Mouse (Mus musculus) left cerebral cortex, postnatal 4 days (tissue): ENCODE data around the gene Rbbp4. TPM values are rescaled to one million over a fixed set of nuclear protein-coding genes. Genes with fewer than 3 reads are reported as not detected.

ENCODE experiments used
- DNase-seq: peaks from one replicate; pipeline ENCODE4 v3.0.0-alpha.2; 2022
- intact Hi-C: fragments of 180-260 bp; cut with DNase I; formaldehyde crosslinking; loops from one replicate; pipeline ENCODE4 v1.15.1; 2025
- total RNA-seq, 2 experiments: library from RNA; stranded (reverse); gene quantifications; 2 replicates each; pipeline ENCODE4 v1.2.3; 2021

Rbbp4 gene
- total RNA-seq, 2 experiments from 2014 or later: 156 to 186 TPM

- no peak for DNase-seq
- intact Hi-C loops: no loop called here
Measured at GRCm38 (mm10) chr4:129297724-129298123, 37.4 kb downstream of the Rbbp4 start.

GRCm38 (mm10) chr4:129296066-129296465 is 39.1 kb downstream of the Rbbp4 start:
- intact Hi-C loops: no loop called here
- DNase-seq: no peak

- no peak for DNase-seq
- intact Hi-C loops: no loop called here
Measured at GRCm38 (mm10) chr4:129295188-129295587, 40.0 kb downstream of the Rbbp4 start.

DNA sequence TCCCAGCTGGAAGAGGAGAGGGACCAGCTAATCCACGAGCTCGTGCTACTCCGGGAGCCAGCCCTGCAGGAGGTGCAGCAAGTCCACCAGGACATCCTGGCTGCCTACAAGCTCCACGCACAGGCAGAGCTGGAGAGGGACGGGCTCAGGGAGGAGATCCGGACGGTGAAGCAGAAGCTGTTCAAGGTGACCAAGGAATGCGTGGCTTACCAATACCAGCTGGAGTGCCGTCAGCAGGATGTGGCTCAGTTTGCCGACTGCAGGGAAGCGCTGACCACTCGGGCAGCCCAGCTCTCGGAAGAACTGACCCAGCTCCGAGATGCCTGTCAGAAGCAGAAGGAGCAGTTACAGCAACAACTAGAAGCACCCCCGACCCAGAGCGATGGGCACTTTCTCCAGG is 41.5 kb downstream of the Rbbp4 start:
- intact Hi-C loops: no loop called here
- DNase-seq: no peak

DNA sequence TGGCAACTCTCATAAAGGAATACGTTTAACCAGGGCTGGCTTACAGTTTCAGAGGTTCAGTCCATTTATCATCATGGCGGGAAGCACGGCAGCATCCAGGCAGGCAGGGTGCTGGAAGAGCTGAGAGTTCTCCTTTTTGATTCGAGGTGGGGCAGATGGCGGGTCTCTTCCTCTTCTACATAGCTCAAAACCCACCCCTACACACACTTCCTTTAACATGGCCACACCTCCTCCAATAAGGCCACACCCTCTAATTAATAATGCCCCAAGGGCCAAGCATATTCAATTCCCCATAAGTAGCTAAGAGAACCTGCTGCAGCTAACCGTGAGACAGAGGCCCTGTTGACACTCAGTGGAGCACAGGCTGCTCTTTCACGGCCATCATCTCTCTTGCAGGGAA is 42.3 kb downstream of the Rbbp4 start:
- intact Hi-C loops: no loop called here
- no peak for DNase-seq

DNA sequence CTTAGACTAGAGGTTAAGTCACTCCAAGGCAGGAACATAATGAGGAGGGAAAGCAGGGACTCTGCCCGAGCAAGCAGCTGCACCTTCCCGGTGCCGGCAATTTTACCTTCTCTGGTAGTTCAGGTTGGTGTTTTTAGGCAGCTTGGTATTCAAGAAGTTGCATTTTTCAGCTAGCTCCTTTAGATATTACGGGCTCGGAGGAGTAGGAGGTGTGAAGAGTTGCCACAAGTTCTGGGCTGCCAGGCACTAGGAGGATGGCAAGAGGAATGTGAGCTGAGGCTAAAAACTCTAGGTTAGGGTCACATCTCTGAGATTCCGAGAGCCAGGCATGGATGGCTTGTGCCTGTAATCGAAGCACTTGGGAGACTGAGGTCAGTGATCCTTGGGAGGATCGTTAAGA is 45.5 kb downstream of the Rbbp4 start:
- DNase-seq: no peak
- intact Hi-C loops: no loop called here

DNA sequence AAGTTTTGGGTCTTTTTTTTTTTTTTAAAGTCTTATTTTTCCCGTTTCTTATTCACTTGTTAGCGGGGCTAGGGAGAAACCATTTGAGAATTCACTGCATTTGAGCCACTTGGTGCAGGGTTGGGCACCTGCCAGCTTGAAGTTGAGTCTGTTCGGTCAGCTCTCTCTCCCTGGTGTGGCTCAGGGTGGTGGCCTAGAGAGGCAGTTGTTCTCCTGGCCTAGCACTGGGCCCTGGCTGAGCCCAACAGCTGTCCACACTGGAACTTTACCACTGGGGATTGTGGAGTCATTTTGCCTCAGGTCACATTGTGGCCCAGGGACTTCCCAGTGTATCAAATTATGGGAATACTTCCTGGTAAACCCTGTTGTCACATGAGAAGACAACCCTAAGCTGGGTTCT is 47.1 kb downstream of the Rbbp4 start:
- DNase-seq: no peak
- intact Hi-C loops: no loop called here

- intact Hi-C loops: no loop called here
- DNase-seq: peak; percentile 28
Measured at GRCm38 (mm10) chr4:129287472-129287981, 47.6 kb downstream of the Rbbp4 start, which contains the start of gene Sync. Gene Sync, plus strand, starts transcription at chr4:129287617.

DNA sequence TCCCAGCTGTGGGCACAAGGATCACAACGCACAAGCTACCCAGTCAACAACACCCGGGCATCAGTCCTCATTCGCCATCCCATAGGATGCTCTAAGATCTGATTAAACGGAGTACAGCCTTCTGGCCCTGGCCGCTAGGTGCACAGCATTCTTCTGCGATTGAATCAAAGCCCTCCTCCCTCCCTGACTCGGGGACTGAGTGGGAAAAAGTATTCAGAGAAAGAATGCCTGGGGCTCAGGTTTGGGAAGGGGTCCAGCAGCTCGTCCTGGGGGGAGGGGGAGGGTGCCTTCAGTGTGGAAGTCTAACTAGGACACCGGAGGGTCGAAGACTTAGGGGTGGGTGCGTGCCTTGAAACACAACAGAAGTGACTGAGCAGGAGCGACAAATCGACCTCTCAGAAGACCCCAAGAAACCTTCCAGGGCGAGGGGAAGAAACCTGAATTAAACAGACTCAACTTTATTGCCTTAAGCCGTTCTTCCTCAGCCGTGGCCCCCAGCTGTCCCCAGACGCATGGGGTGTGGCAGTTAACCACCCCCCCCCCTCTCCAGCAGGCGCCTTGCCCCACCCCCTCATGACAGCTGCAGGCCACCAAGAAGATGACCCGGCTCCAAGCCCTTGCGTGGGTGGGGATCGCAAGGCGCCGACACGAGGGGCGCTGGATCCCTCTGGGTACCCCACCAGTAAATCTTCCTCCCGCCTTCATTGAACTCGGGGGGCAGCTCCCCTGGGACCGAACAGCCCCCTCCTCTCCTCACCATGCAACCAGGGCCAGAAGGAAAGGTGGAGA is 48.3 kb downstream of the Rbbp4 start:
- intact Hi-C loops: no loop called here
- DNase-seq: peak; percentile 34

- DNase-seq: peak; percentile 51
- intact Hi-C loops: no loop called here
Measured at GRCm38 (mm10) chr4:129286001-129286682, 49.0 kb downstream of the Rbbp4 start.

- no peak for DNase-seq
- intact Hi-C loops: no loop called here
Measured at GRCm38 (mm10) chr4:129284685-129285084, 50.5 kb downstream of the Rbbp4 start.

DNA sequence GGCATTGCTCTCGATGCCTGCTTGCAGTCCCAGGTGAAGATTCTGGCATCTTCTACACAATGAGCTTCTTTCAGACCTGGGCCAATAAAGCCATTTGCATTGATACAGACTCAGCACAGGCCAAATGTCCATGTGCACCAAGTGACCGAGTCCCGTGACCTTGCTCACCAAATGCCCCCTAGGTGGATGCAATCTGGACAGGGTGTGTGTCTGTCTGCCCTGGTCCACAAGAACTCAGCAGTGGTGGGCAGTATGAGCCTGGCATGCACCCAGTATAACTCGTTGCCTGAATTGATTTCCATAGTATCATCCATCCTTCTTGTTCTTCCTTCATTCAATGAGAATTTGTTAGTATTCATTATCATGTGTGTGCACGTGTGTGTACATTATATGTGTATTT is 51.9 kb downstream of the Rbbp4 start:
- intact Hi-C loops: no loop called here

GRCm38 (mm10) chr4:129282786-129283185 is 52.4 kb downstream of the Rbbp4 start:
- DNase-seq: no peak
- intact Hi-C loops: no loop called here

More for the DNA sequence above, 51.9 kb downstream of the Rbbp4 start:
- peak; percentile 31 for DNase-seq

DNA sequence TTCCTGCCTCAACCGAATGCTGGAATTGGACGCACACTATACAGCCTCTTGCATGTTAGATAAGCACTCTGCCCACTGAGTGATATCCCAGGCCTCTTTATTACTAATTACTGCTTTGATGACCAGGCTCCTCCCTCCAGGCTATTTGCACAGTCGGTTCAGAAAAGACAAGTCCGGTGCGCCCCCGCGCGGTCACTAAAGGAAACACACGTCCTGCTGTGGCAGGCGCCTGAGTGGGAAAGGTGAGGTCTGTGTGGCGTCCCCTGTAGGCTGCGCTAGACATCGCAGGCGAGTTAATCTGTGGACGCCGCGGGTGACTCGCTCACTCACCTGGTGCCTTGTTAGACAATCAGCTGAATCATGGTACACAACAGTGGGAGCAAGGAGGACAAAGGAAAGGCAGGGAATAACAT is 58.7 kb downstream of the Rbbp4 start:
- peak; percentile 97 for DNase-seq
- intact Hi-C loops: no loop called here

GRCm38 (mm10) chr4:129272756-129273046 is 62.5 kb downstream of the Rbbp4 start:
- DNase-seq: peak; percentile 90
- intact Hi-C loops: loop anchor here (5.0 kb wide), 1 partner anchor 60 kb away; no protein-coding TSS in a partner anchor

DNA sequence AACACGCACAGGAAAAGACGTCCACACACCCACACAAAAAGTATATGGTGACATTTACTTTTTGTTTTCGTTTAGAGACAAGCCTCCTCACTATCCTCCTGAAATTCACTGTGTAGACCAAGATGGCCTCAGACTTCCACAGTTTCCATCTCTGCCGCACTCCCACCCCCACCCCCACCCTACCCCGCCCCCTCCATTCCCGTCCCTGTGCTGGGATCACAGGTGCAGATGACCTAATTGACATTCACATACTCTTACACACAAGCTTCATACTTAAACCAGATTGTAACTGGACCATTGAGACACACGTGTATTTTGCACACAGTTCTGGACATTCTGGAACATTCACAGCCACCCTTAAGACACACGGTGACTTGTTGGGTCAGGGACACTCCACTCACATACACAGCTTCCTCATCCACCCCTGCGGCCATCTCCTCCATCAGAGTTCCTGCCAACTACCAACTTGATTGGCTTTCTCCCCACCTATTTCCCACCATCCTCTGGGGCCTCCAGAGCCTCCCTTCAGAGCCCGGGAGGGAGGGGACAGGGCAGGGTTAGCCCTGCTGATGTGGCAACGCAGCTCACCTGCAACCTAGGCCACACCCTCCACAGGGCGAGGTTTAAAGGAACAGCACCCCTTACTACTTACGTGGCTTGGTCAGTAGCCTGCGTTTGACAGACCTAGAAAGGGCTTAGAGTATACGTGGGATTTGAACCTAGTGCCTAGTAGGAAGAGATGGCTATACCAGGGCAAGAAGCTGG is 63.0 kb downstream of the Rbbp4 start:
- DNase-seq: no peak
- intact Hi-C loops: loop anchor here (5.0 kb wide), 1 partner anchor 60 kb away; no protein-coding TSS in a partner anchor

DNA sequence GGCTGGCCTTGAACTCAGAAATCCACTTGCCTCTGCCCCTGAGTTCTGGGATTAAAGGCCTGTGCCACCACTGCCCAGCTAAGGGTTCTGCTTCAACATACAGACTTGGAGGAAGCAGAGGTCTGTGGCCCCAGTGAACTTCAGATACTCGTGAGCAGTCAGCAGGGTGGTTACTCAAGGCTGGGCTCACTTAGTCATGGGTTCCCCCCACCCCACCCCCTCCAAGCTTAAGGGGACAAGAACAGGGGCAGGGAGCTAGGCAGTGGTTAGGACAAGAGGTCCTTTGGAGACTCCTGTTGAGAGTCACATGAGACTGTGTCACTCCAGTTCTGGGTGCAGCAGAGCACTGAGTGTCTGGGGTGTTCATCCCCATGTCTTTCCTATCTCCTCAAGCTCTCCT is 66.5 kb downstream of the Rbbp4 start:
- DNase-seq: no peak
- intact Hi-C loops: no loop called here

DNA sequence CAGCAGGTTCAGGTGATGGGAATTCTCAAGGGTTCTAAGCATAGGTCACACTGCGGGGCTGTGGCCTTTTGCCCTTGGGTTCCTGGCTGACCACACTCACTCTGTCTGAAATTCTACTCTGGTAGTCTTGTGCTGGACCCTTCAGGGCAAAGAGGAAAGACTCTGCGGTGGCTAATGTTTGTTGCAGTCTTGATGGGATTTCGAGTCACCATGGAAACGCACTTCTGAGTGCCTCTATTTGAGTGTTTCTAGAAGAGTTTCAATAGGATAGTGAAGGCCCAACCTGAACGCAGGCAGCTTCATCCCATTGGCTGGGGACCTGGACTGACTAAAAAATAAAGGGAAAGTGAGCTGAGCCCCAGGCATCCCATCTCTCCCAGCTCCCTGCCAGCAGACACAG is 68.3 kb downstream of the Rbbp4 start:
- intact Hi-C loops: no loop called here
- DNase-seq: no peak

DNA sequence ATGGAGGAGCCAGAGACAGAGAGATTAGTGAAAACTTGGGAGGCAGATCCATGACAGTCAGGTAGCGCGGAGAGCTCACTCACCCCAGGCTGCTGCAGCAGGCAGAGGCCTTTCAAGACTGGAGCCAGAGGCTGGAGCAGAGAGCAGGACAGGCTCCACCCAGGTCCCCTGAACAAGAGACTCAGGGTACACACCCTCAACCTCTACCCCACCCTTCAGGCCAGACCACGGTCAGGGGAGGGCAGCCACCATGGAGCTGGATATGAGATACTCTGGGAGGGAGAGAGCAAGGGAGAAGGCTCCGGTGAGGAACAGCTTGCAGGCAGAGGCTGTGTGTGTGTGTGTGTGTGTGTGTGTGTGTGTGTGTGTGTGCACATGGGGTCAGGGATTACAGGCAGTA is 69.0 kb downstream of the Rbbp4 start:
- intact Hi-C loops: no loop called here
- no peak for DNase-seq

GRCm38 (mm10) chr4:129263225-129264021 is 71.7 kb downstream of the Rbbp4 start:
- intact Hi-C loops: no loop called here
- DNase-seq: no peak

DNA sequence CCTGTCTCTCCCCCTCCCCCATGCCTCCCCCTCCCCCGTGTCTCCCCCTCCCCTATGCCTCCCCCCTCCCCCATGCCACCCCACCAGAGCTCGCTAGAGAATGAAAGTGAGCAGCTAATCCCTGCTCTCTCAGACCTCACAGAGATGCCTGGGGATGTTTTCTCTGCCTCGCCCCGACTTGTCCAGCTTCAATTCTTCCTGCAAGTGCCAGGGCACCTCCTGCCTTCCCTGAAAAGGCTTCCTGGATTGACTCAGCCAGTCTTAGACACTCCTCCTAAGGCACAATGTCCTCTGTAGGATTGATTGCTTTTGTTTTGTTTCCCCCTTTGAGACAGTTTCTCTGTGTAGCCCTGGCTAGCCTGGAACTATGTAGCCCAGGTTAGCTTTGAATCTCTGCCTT is 74.0 kb downstream of the Rbbp4 start, which contains the start of gene C77080:
Gene C77080 (minus strand): TSS at position 209 of the 400 bp plus-strand sequence.
- intact Hi-C loops: no loop called here
- DNase-seq: no peak
